Mouse (Mus musculus): ENCODE measurements around the gene Asna1. TPM values are rescaled to one million over a fixed set of nuclear protein-coding genes. Genes with fewer than 3 reads are reported as not detected.

Asna1 gene
- polyA plus RNA-seq, 1 experiment from 2014 or later, result 103 TPM

- Histone ChIP-seq H3K9ac (ENCODE audit: low read depth, low read length) (peak overlapping the region; percentile 99), H3K4me2 (peak overlapping the region; percentile 92), H3K27me3 (replicated peaks; ENCODE audit: control insufficient read depth, insufficient read depth, low read length) (no peaks in the 10 kb centered on the region), H3K36me3 (ENCODE audit: control insufficient read depth, insufficient read depth, low read length) (peaks cover 39% of the 10 kb centered on the region), H3K4me3 (ENCODE audit: low read depth, low read length) (peak overlapping the region; percentile 100), H3K4me1 (replicated peaks; ENCODE audit: control insufficient read depth, insufficient read depth, low read length) (peaks cover 35% of the 10 kb centered on the region), H3K9me3 (ENCODE audit: control insufficient read depth, low read length) (no peaks in the 10 kb centered on the region), H3K27ac (ENCODE audit: low read depth, low read length) (no peak overlapping the region)
- ATAC-seq (replicated peaks; ENCODE audit: low FRiP score) (no peak), DNase-seq (ENCODE audit: low spot score) (no peak)
- 32% methylated on average over 2 of the region's 2 CpGs for WGBS
Measured at GRCm38 (mm10) chr8:85027922-85028321, 2.8 kb upstream of the Asna1 start.

DNA sequence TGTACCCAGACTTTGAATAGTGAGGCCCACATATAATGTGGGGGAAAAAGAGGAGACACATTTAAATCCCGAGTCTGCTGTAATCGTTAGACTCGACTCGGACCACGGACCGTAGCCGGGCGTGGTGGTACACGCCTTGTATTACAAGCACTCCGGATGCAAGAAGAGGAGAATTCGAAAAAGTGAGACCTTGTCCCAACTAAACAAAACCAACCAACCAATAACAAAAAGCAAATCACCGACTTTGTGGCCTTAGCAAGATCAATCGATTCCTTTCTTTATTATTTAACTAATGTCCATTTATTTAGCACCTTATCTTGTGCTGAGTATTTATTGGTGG lies 2.4 kb upstream of the Asna1 start:
- H3K9me3 ChIP-seq (ENCODE audit: control insufficient read depth, low read length), result no peaks in the 10 kb centered on the region
- no peaks in the 10 kb centered on the region for H3K27me3 ChIP-seq (replicated peaks; ENCODE audit: control insufficient read depth, insufficient read depth, low read length)
- H3K36me3 ChIP-seq (ENCODE audit: control insufficient read depth, insufficient read depth, low read length), result peaks cover 39% of the 10 kb centered on the region
- H3K27ac ChIP-seq (ENCODE audit: low read depth, low read length), result peak overlapping the region; percentile 94
- DNase-seq (ENCODE audit: low spot score) (no peak), ATAC-seq (replicated peaks; ENCODE audit: low FRiP score) (no peak)
- WGBS, result 1% methylated on average over 13 of the region's 13 CpGs
- peak overlapping the region; percentile 92 for H3K4me2 ChIP-seq
- H3K4me1 ChIP-seq (replicated peaks; ENCODE audit: control insufficient read depth, insufficient read depth, low read length), result peaks cover 35% of the 10 kb centered on the region
- peak overlapping the region; percentile 100 for H3K4me3 ChIP-seq (ENCODE audit: low read depth, low read length)
- peak overlapping the region; percentile 99 for H3K9ac ChIP-seq (ENCODE audit: low read depth, low read length)

GRCm38 (mm10) chr8:85026670-85027515 lies 1.8 kb upstream of the Asna1 start, which contains the start of gene Trir:
Gene Trir, plus strand, starts transcription at chr8:85026823.
- Histone ChIP-seq H3K4me1 (replicated peaks; ENCODE audit: control insufficient read depth, insufficient read depth, low read length) (peaks cover 35% of the 10 kb centered on the region), H3K27ac (ENCODE audit: low read depth, low read length) (peak within 1 kb of the TSS; percentile 94), H3K4me3 (ENCODE audit: low read depth, low read length) (peak within 1 kb of the TSS; percentile 100), H3K27me3 (replicated peaks; ENCODE audit: control insufficient read depth, insufficient read depth, low read length) (no peaks in the 10 kb centered on the region), H3K4me2 (peak within 1 kb of the TSS; percentile 92), H3K9me3 (ENCODE audit: control insufficient read depth, low read length) (no peaks in the 10 kb centered on the region), H3K36me3 (ENCODE audit: control insufficient read depth, insufficient read depth, low read length) (peaks cover 37% of the 10 kb centered on the region), H3K9ac (ENCODE audit: low read depth, low read length) (peak within 1 kb of the TSS; percentile 99)
- under 1% methylated on average over 72 of the region's 75 CpGs for WGBS
- DNase-seq (ENCODE audit: low spot score) (peak; percentile 93), ATAC-seq (replicated peaks; ENCODE audit: low FRiP score) (peak; percentile 83)

GRCm38 (mm10) chr8:85023846-85024245 lies 1.2 kb downstream of the Asna1 start:
- Histone ChIP-seq H3K36me3 (ENCODE audit: control insufficient read depth, insufficient read depth, low read length) (peaks cover 34% of the 10 kb centered on the region), H3K9me3 (ENCODE audit: control insufficient read depth, low read length) (no peaks in the 10 kb centered on the region), H3K9ac (ENCODE audit: low read depth, low read length) (peak overlapping the region; percentile 84; the same call in 1 of the 2 replicates), H3K4me2 (peak overlapping the region; percentile 92), H3K4me1 (replicated peaks; ENCODE audit: control insufficient read depth, insufficient read depth, low read length) (peaks cover 30% of the 10 kb centered on the region), H3K27me3 (replicated peaks; ENCODE audit: control insufficient read depth, insufficient read depth, low read length) (no peaks in the 10 kb centered on the region), H3K27ac (ENCODE audit: low read depth, low read length) (no peak overlapping the region), H3K4me3 (ENCODE audit: low read depth, low read length) (peak overlapping the region; percentile 100)
- no peak for DNase-seq (ENCODE audit: low spot score)
- 95% methylated on average over 3 of the region's 3 CpGs for WGBS
- ATAC-seq (replicated peaks; ENCODE audit: low FRiP score), result no peak

DNA sequence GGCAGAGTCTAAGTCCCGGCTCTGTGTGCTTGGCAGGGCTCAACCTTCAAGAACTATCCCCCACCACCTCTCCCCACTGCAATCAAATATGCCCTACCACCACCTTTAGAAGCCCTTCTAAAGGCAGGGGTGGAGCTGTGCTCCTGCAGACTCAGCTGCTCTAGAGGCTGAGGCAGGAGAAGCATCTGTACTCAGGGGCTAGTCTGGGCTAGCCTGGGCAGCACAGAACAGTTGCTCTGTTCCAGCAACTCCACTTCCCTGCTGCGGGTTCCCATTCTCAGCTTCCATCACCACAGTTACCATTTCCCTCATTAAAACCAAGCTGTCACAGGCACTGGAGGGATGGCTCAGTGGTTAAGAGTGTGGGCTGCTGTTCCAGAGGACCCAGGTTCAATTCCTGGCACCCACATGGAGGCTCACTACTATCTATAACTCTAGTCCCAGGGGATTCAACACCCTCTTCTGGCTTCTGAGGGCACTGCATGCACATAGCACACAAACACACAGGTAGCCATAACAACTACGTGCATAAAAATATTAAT lies 3.5 kb downstream of the Asna1 start:
- peaks cover 19% of the 10 kb centered on the region for H3K4me1 ChIP-seq (replicated peaks; ENCODE audit: control insufficient read depth, insufficient read depth, low read length)
- no peak for ATAC-seq (replicated peaks; ENCODE audit: low FRiP score)
- no peak overlapping the region for H3K9ac ChIP-seq (ENCODE audit: low read depth, low read length)

GRCm38 (mm10) chr8:85017209-85017608 lies 7.9 kb downstream of the Asna1 start:
- Histone ChIP-seq H3K27me3 (replicated peaks; ENCODE audit: control insufficient read depth, insufficient read depth, low read length) (peaks cover 20% of the 10 kb centered on the region), H3K4me3 (ENCODE audit: low read depth, low read length) (no peak overlapping the region), H3K4me1 (replicated peaks; ENCODE audit: control insufficient read depth, insufficient read depth, low read length) (0 out of 2 replicates have a peak, but pooled peaks cover 4% of the 10 kb centered on the region), H3K9me3 (ENCODE audit: control insufficient read depth, low read length) (no peaks in the 10 kb centered on the region), H3K27ac (ENCODE audit: low read depth, low read length) (no peak overlapping the region), H3K4me2 (no peak overlapping the region), H3K9ac (ENCODE audit: low read depth, low read length) (no peak overlapping the region), H3K36me3 (ENCODE audit: control insufficient read depth, insufficient read depth, low read length) (peaks cover 35% of the 10 kb centered on the region)
- ATAC-seq (replicated peaks; ENCODE audit: low FRiP score), result no peak
- 58% methylated on average over 5 of the region's 5 CpGs for WGBS
- DNase-seq (ENCODE audit: low spot score), result no peak

More for the DNA sequence above, 3.5 kb downstream of the Asna1 start:
- 96% methylated on average over 3 of the region's 3 CpGs for WGBS
- DNase-seq (ENCODE audit: low spot score), result no peak
- Histone ChIP-seq H3K27me3 (replicated peaks; ENCODE audit: control insufficient read depth, insufficient read depth, low read length) (no peaks in the 10 kb centered on the region), H3K27ac (ENCODE audit: low read depth, low read length) (no peak overlapping the region), H3K4me3 (ENCODE audit: low read depth, low read length) (0 out of 2 replicates have a peak overlapping the region, but pooled peaks have one; percentile 12), H3K4me2 (no peak overlapping the region), H3K9me3 (ENCODE audit: control insufficient read depth, low read length) (no peaks in the 10 kb centered on the region), H3K36me3 (ENCODE audit: control insufficient read depth, insufficient read depth, low read length) (peaks cover 45% of the 10 kb centered on the region)

DNA sequence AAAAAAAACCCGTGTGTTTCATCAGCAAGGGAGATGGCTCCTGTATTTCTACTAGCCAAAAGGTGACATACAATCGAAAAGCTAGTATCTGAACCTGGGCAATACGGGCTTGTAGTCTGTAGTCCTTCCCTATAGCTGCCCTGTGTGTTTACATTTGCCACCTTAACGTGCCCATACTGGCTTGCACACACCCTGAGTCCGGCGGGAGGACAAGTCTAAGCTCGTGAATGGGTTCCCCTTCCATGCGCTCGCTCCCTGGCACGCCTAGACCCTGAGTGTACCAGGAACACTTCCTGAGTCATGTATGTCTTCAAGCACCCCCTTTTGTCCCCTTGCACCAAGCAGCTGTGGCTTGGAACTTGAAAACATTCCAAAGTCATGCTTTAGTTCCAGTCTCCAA lies 8.4 kb downstream of the Asna1 start:
- ATAC-seq (replicated peaks; ENCODE audit: low FRiP score) (no peak), DNase-seq (ENCODE audit: low spot score) (no peak)
- WGBS, result 65% methylated on average over 10 of the region's 10 CpGs
- H3K27ac ChIP-seq (ENCODE audit: low read depth, low read length), result no peak overlapping the region
- H3K9me3 ChIP-seq (ENCODE audit: control insufficient read depth, low read length), result no peaks in the 10 kb centered on the region
- H3K4me2 ChIP-seq, result no peak overlapping the region
- H3K4me3 ChIP-seq (ENCODE audit: low read depth, low read length), result no peak overlapping the region
- H3K9ac ChIP-seq (ENCODE audit: low read depth, low read length), result no peak overlapping the region
- H3K4me1 ChIP-seq (replicated peaks; ENCODE audit: control insufficient read depth, insufficient read depth, low read length), result 0 out of 2 replicates have a peak, but pooled peaks cover 4% of the 10 kb centered on the region
- peaks cover 23% of the 10 kb centered on the region for H3K27me3 ChIP-seq (replicated peaks; ENCODE audit: control insufficient read depth, insufficient read depth, low read length)
- peaks cover 32% of the 10 kb centered on the region; the same call in 1 of the 2 replicates for H3K36me3 ChIP-seq (ENCODE audit: control insufficient read depth, insufficient read depth, low read length)

GRCm38 (mm10) chr8:85014431-85014830 lies 10.7 kb downstream of the Asna1 start, which contains the start of gene Best2:
Gene Best2, minus strand, starts transcription at chr8:85014531.
- no peak for ATAC-seq (replicated peaks; ENCODE audit: low FRiP score)
- 69% methylated on average over 2 of the region's 2 CpGs for WGBS
- H3K27me3 ChIP-seq (replicated peaks; ENCODE audit: control insufficient read depth, insufficient read depth, low read length), result peaks cover 39% of the 10 kb centered on the region

More at GRCm38 (mm10) chr8:85014431-85014830, 10.7 kb downstream of the Asna1 start, which contains the start of gene Best2:
- DNase-seq (ENCODE audit: low spot score), result no peak
- H3K27ac ChIP-seq (ENCODE audit: low read depth, low read length), result no peak within 1 kb of the TSS
- H3K9ac ChIP-seq (ENCODE audit: low read depth, low read length), result peak within 1 kb of the TSS; percentile 21
- H3K4me1 ChIP-seq (replicated peaks; ENCODE audit: control insufficient read depth, insufficient read depth, low read length), result 0 out of 2 replicates have a peak, but pooled peaks cover 4% of the 10 kb centered on the region
- H3K36me3 ChIP-seq (ENCODE audit: control insufficient read depth, insufficient read depth, low read length), result peaks cover 16% of the 10 kb centered on the region; the same call in 1 of the 2 replicates
- H3K9me3 ChIP-seq (ENCODE audit: control insufficient read depth, low read length), result no peaks in the 10 kb centered on the region
- peak within 1 kb of the TSS; percentile 64 for H3K4me2 ChIP-seq
- peak within 1 kb of the TSS; percentile 30 for H3K4me3 ChIP-seq (ENCODE audit: low read depth, low read length)

Measured in liver, embryonic 11.5 days (tissue).